Mouse (Mus musculus): ENCODE data around the gene Ctla2b.
"Not testable (repeated sequence)": the region's sequence is repeated elsewhere in the genome, so short reads cannot be mapped to it uniquely, and the experiment has no call there.

The Ctla2b gene

DNA sequence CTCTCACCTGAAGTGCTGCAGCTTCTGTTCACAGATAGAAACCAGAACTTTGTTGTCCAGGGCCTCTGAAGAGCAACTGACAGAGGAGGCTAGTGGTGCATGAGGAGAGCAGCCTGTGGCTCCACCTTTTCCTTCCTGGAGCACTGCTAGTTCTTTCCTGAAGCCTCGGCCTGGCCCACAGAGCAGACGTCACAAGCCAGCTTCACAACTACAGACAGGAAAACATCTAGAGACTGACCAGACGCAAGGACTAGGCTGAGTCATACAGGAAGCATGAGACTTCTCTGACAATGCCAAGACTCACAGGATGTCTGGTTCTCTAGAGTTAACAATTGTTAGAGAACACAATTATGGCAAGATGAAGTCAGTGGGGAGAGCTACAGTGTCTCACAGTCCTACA is at the start of gene Ctla2b:
TSS of gene Ctla2b (minus strand) at position 120 of the 400 bp plus-strand sequence.
- no peak for DNase-seq (ENCODE audit: low spot score)

DNA sequence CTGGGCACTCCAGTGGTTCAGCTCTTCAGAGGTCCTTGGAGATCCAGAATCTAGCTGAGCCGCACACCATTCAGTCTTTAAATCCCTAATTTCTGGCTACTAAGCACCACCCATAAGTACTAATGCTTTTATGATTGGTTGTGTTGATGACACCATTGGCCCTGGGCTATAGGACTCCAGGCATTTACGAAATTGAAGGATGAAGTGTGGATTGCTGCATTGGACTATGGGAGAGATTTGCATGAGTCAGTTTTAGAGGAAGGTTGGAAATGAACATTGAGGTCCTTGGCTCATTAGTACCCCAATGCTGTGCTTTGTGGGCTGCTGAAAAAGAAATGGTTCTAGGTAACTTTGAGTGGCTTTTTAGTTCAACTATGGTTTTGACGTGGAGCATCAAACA is 44.6 kb upstream of the Ctla2b start, which contains the start of gene Tpbpa:
TSS of gene Tpbpa (minus strand) at position 101 of the 400 bp plus-strand sequence.
- DNase-seq (ENCODE audit: low spot score) = not testable (repeated sequence)

DNA sequence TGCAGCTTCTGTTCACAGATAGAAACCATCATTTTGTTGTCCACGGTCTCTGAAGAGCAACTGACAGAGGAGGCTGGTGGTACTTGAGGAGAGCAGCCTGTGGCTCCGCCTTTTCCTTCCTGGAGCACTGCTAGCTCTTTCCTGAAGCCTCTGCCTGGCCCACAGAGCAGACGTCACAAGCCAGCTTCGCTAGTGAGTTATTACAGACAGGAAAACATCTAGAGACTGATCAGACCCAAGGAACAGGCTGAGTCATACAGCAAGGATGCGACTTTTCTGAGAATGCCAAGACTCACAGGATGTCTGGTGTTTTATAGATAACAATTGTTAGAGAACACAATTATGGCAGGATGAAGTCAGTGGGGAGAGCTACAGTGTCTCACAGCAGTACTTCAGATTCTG is 39.3 kb upstream of the Ctla2b start, which contains the start of the genes Gm49391 and Ctla2a:
TSS of gene Gm49391 (minus strand) at position 72 of the 402 bp plus-strand sequence.
TSS of gene Ctla2a (minus strand) at position 126 of the 402 bp plus-strand sequence.
- DNase-seq (ENCODE audit: low spot score) = no peak

DNA sequence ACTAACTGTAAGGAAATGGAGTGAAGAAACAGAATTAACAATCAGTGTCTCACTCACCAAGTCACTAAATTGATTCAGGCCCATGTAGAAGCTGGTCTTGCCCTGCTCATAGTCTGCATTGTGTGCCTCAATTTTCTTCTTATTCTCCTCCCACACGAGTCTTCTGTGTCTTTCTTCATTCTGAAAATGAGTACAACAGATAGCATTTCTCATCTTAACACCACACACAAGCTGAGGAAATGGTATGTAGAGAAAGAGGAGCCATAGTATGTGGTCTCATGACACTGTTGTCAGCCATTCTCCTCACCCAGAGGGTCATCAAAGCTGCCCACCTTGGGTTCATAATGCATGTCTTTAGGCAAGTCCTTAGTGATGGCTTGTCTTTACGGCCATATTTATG is 38.2 kb upstream of the Ctla2b start, which contains the start of gene Gm49393:
TSS of gene Gm49393 (minus strand) at position 101 of the 400 bp plus-strand sequence.
- DNase-seq (ENCODE audit: low spot score) = not testable (repeated sequence)

DNA sequence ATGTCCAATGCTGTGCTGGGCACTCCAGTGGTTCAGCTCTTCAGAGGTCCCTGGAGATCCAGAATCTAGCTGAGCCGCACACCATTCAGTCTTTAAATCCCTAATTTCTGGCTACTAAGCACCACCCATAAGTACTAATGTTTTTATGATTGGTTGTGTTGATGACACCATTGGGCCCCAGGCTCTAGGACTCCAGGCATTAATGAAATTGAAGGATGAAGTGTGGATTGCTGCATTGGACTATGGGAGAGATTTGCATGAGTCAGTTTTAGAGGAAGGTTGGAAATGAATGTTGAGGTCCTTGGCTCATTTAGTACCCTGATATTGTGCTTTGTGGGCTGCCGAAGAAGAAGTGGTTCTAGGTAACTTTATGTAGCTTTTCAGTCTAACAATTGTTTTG is 7.5 kb upstream of the Ctla2b start, which contains the start of gene Tpbpb:
TSS of gene Tpbpb (minus strand) at position 101 of the 400 bp plus-strand sequence.
- DNase-seq (ENCODE audit: low spot score) = not testable (repeated sequence)

DNA sequence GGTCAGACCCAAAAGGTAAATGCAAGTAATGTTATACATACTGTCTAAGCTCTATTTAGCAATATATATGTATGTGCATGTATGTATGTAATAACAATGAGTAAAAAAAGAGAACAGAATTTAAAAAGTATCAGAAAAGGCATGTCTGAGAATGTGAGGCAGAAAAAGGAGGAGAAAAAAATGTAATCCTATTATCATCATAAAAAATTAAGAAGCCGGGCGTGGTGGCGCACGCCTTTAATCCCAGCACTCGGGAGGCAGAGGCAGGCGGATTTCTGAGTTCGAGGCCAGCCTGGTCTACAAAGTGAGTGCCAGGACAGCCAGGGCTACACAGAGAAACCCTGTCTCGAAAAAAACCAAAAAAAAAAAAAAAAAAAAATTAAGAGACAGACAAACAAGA is 453 bp downstream of the Ctla2b start, which contains the start of gene Gm49392:
TSS of gene Gm49392 (minus strand) at position 101 of the 400 bp plus-strand sequence.
- not testable (repeated sequence) for DNase-seq (ENCODE audit: low spot score)

DNA sequence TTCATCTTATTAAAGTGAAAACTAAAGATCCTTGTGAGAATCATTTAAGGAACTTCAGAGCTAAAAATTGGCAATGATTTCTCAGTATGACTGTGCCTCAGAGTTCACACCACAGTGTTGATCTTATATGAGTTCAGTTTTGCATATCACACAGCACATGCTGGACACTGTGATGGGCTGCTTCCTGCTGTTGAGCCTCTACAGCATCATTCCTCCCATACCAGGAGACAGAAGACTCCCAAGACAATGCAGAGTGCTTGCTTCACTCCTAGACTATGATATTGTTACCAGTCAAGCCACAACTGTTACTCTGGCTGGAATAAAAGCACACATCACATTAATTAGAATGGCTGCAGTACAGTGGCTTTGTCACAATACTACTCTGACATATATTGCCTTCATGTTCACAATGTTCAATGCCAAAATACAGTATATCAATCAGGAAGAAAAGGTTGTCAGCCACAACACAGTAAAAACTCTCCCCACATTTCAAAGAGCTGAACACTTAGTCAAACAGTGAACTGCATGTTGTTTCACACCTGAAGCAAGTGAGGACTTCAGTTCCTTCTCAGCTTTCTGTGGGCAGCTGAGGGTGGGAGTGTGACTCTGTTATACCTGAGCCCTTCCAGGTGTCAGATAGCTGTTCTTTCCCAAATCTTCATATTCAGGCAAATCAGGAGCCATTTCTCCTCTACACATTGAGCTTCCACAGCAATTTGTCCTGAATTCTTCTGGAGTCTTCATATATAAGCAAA is 1.7 kb downstream of the Ctla2b start:
- no peak for DNase-seq (ENCODE audit: low spot score)

DNA sequence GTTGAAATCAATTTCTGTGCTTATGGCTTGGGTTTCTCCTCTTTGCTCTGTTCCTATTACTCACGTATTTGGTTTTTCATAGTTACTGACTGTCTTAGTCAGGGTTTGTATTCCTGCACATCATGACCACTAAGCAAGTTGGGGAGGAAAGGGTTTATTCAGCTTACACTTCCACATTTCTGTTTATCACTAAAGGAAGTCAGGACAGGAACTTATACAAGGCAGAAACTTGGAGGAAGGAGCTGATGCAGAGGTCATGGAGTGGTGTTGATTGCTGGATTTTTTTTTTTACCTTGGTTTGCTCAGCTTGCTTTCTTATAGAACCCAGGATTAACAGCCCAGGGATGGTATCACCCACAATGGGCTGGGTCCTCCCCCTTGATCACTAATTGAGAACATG is 4.9 kb downstream of the Ctla2b start:
- DNase-seq (ENCODE audit: low spot score) = no peak

DNA sequence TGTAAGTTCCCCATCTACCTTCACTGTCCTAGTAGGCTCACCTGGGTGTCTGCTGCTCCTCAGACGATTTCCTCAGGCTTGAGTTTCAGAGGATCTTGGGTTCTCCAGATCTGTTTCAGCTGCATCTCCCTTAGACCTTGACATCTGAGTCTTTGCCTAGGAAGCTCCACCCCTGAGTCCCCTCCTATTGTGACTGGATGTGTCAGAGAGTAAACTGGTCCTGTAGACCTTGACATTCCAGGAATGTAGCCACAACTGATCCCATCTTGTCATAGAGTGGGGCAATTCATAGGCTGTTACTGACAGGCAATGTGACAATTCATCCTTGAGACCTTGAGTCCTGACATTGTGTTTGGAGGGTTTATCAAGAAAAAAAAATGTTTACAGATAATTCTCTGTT is 33.0 kb downstream of the Ctla2b start, which contains the start of gene 4930486L24Rik:
TSS of gene 4930486L24Rik (minus strand) at position 195 of the 400 bp plus-strand sequence.
- no peak for DNase-seq (ENCODE audit: low spot score)

DNA sequence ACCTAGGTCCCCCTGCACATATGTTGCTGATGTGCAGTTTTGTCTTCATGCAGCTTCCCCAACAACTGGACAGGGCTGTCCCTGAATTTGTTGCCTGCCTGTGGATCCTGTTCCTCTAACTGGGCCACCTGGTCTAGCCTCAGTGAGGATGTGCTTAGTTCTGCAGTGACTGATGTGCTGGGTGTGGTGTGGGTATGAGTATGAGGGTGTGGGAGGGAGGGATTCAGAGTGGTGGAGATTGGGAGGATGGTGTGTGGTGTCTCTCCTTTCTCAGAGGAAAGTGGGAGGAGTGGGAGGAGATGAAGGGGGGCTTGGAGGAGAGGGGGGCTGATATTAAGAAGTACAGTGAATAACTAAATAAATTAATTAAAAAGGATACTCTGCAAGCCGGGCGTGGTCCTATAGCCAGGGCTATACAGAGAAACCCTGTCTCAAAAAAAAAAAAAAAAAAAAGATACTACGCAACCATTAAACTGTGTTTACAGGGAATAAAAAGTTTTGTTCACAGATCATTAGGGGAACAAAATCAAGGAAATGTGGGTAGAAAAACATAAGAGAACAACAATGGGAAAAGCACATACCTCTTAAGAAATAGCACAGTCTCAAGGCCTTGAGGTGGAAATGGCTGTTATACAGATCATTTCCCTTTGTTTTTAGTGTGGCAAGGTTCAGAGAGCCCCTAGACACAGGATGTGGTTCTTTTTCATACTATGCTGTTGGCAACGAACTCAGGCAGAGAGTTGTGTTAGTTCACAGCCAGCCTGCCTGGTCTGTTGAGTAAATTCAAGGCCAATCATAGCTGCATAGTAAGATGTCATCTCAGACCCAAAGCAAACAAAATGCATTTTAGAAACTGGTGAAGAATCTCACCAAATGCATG is 48.8 kb downstream of the Ctla2b start:
- DNase-seq (ENCODE audit: low spot score) = no peak

Data from ovary, postnatal 14 days (tissue).